Mouse (Mus musculus) liver, embryonic 15.5 days (tissue): ENCODE results near the gene Sohlh1. TPM values are rescaled to one million over a fixed set of nuclear protein-coding genes. Genes with fewer than 3 reads are reported as not detected.

Experiments
- ATAC-seq: fragments of 200-750 bp; cut with Nextera tagmentation; 2 replicates; pipeline ENCODE4 v1.8.0; 2017; ENCODE audit warnings: moderate number of reproducible peaks, mild to moderate bottlenecking, moderate library complexity; ENCODE audit not compliant: insufficient read depth
- H3K27ac ChIP-seq: fragments of 300-500 bp; sonication (generic); replicated peaks from 2 replicates; pipeline ENCODE4 v1.5.1; 2015; ENCODE audit warnings: mild to moderate bottlenecking, inconsistent platforms
- H3K27me3 ChIP-seq: fragments of 300-500 bp; sonication (generic); 2 replicates; pipeline ENCODE4 v1.6.1; 2015; ENCODE audit warnings: mild to moderate bottlenecking, inconsistent platforms
- H3K36me3 ChIP-seq: fragments of 300-500 bp; sonication (generic); replicated peaks from 2 replicates; pipeline ENCODE4 v1.6.1; 2015; ENCODE audit warnings: moderate library complexity, mild to moderate bottlenecking, inconsistent platforms
- H3K4me1 ChIP-seq: fragments of 300-500 bp; sonication (generic); replicated peaks from 2 replicates; pipeline ENCODE4 v1.6.1; 2015; ENCODE audit warnings: inconsistent platforms
- H3K4me2 ChIP-seq: fragments of 300-500 bp; sonication (generic); 2 replicates; pipeline ENCODE4 v1.6.1; 2015; ENCODE audit warnings: moderate library complexity, mild to moderate bottlenecking, inconsistent platforms
- H3K4me3 ChIP-seq: fragments of 300-500 bp; sonication (generic); replicated peaks from 2 replicates; pipeline ENCODE4 v1.5.1; 2015; ENCODE audit warnings: mild to moderate bottlenecking, inconsistent platforms
- H3K9ac ChIP-seq: fragments of 300-500 bp; sonication (generic); 2 replicates; pipeline ENCODE4 v1.6.1; 2015; ENCODE audit warnings: moderate library complexity, mild to moderate bottlenecking, inconsistent platforms
- H3K9me3 ChIP-seq: fragments of 300-500 bp; sonication (generic); replicated peaks from 2 replicates; pipeline ENCODE4 v1.6.1; 2016; ENCODE audit warnings: inconsistent platforms
- WGBS: fragments of 180-500 bp; shearing (Covaris S2); methylation state at CpG from one replicate; pipeline ENCODE4 v1.1.7; 2015; ENCODE audit warnings: mixed read lengths; ENCODE audit not compliant: insufficient replicate concordance; 5-methylcytosine and 5-hydroxymethylcytosine counted together
- polyA plus RNA-seq: library from polyadenylated mRNA; unstranded; fragments of >200 nt; fragmentation: Nextera tagmentation; extraction: Ambion mirVana; gene quantifications from 2 replicates; pipeline ENCODE4 v1.2.1, GENCODE M21; 2015

The Sohlh1 gene
- not detected in 2 replicates for polyA plus RNA-seq

GRCm38 (mm10) chr2:25847226-25847625 is at the start of gene Sohlh1:
Gene Sohlh1, minus strand, starts transcription at chr2:25847248.
- Histone ChIP-seq H3K4me1 (no peaks in the 10 kb centered on the region), H3K36me3 (no peaks in the 10 kb centered on the region), H3K4me3 (no peak within 1 kb of the TSS), H3K9me3 (no peaks in the 10 kb centered on the region), H3K9ac (no peak within 1 kb of the TSS), H3K4me2 (no peak within 1 kb of the TSS), H3K27ac (no peak within 1 kb of the TSS), H3K27me3 (no peaks in the 10 kb centered on the region)
- ATAC-seq = no peak
- WGBS = 69% methylated on average over 16 of the region's 16 CpGs

GRCm38 (mm10) chr2:25892440-25892839 is 45.4 kb upstream of the Sohlh1 start:
- H3K27ac ChIP-seq = no peak overlapping the region
- no peak for ATAC-seq
- no peaks in the 10 kb centered on the region; the same call in 1 of the 2 replicates for H3K27me3 ChIP-seq
- H3K4me3 ChIP-seq = no peak overlapping the region
- no peaks in the 10 kb centered on the region for H3K36me3 ChIP-seq
- WGBS = 64% methylated on average over 7 of the region's 7 CpGs
- no peak overlapping the region for H3K9ac ChIP-seq
- no peak overlapping the region for H3K4me2 ChIP-seq
- H3K9me3 ChIP-seq = no peaks in the 10 kb centered on the region
- peaks cover 5% of the 10 kb centered on the region for H3K4me1 ChIP-seq

- Histone ChIP-seq H3K4me1 (peaks cover 12% of the 10 kb centered on the region), H3K4me2 (no peak overlapping the region), H3K36me3 (no peaks in the 10 kb centered on the region), H3K4me3 (no peak overlapping the region), H3K9me3 (no peaks in the 10 kb centered on the region), H3K27me3 (peaks cover 4% of the 10 kb centered on the region; the same call in 1 of the 2 replicates), H3K27ac (no peak overlapping the region), H3K9ac (no peak overlapping the region)
- 43% methylated on average over 5 of the region's 5 CpGs for WGBS
- ATAC-seq = no peak
Measured at GRCm38 (mm10) chr2:25888144-25888543, 41.1 kb upstream of the Sohlh1 start.

- Histone ChIP-seq H3K9me3 (no peaks in the 10 kb centered on the region), H3K4me2 (0 out of 2 replicates have a peak overlapping the region, but pooled peaks have one; percentile 0), H3K9ac (no peak overlapping the region), H3K36me3 (no peaks in the 10 kb centered on the region), H3K4me3 (no peak overlapping the region), H3K27me3 (peaks cover 4% of the 10 kb centered on the region; the same call in 1 of the 2 replicates), H3K27ac (no peak overlapping the region), H3K4me1 (peaks cover 12% of the 10 kb centered on the region)
- ATAC-seq = peak; percentile 58
- 30% methylated on average over 8 of the region's 8 CpGs for WGBS
Measured at GRCm38 (mm10) chr2:25887226-25887625, 40.2 kb upstream of the Sohlh1 start.

DNA sequence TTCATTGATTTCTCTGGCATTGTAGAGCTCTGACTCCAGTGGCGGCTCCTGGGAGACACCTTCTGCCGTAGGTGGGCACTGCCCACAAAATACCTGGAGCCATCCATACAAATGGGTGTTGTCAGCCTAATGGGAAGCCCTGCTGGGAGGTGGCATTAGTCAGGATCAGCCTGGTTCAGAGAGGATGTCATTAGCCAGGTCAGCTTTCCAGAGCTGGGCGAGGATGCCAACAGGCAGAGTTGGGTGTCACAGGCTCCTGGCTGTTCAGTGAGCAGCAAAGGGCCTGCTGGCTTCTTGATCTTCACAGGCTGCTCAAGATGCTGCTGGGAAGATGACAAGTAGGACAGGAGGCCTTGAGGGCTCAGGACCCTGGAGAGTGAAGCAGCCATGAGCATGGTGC is 37.7 kb upstream of the Sohlh1 start:
- Histone ChIP-seq H3K27ac (no peak overlapping the region), H3K4me1 (peaks cover 12% of the 10 kb centered on the region), H3K4me3 (no peak overlapping the region), H3K36me3 (no peaks in the 10 kb centered on the region), H3K9me3 (no peaks in the 10 kb centered on the region), H3K4me2 (no peak overlapping the region), H3K27me3 (peaks cover 4% of the 10 kb centered on the region; the same call in 1 of the 2 replicates), H3K9ac (no peak overlapping the region)
- ATAC-seq = no peak
- 71% methylated on average over 3 of the region's 3 CpGs for WGBS

GRCm38 (mm10) chr2:25882276-25882675 is 35.2 kb upstream of the Sohlh1 start:
- Histone ChIP-seq H3K9me3 (no peaks in the 10 kb centered on the region), H3K27me3 (peaks cover 27% of the 10 kb centered on the region), H3K4me2 (no peak overlapping the region), H3K9ac (no peak overlapping the region), H3K27ac (no peak overlapping the region), H3K4me3 (no peak overlapping the region), H3K4me1 (peaks cover 6% of the 10 kb centered on the region), H3K36me3 (no peaks in the 10 kb centered on the region)
- ATAC-seq = no peak
- 29% methylated on average over 1 of the region's 1 CpGs for WGBS

GRCm38 (mm10) chr2:25879061-25879460 is 32.0 kb upstream of the Sohlh1 start:
- WGBS = 44% methylated on average over 4 of the region's 4 CpGs
- Histone ChIP-seq H3K27ac (no peak overlapping the region), H3K4me2 (no peak overlapping the region), H3K9me3 (no peaks in the 10 kb centered on the region), H3K36me3 (no peaks in the 10 kb centered on the region), H3K27me3 (peaks cover 39% of the 10 kb centered on the region), H3K9ac (no peak overlapping the region), H3K4me1 (no peaks in the 10 kb centered on the region), H3K4me3 (no peak overlapping the region)
- no peak for ATAC-seq

- Histone ChIP-seq H3K27me3 (peaks cover 39% of the 10 kb centered on the region), H3K9ac (no peak overlapping the region), H3K9me3 (no peaks in the 10 kb centered on the region), H3K4me1 (no peaks in the 10 kb centered on the region), H3K27ac (no peak overlapping the region), H3K4me2 (no peak overlapping the region), H3K4me3 (no peak overlapping the region), H3K36me3 (no peaks in the 10 kb centered on the region)
- whole genome bisulfite sequencing = 61% methylated on average over 2 of the region's 2 CpGs
- no peak for ATAC-seq
Measured at GRCm38 (mm10) chr2:25878516-25878915, 31.5 kb upstream of the Sohlh1 start.

DNA sequence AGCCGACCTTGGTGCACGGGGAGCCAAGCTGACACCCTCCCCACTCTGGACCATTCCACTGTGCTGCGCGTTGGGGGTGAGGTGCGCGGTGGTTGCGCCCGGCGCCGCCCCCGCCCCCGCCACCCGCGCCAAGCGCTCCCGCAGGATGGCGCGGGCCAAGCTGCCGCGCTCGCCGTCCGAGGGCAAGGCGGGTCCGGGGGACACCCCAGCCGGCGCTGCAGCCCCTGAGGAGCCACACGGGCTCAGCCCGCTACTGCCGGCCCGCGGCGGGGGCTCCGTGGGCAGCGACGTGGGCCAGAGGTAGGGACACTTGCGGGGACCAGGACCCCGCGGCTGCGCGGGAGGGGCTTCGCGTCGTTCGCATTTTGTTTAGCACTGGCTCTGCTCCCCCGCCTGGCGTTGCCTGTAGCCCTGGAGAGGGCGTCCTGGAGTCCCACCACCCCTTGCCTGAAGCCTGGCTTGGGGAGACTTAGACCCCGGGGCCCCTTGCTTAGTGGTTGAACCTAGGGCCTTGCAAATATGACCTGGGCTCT is 30.8 kb upstream of the Sohlh1 start:
- H3K9me3 ChIP-seq = no peaks in the 10 kb centered on the region
- no peak for ATAC-seq
- peaks cover 39% of the 10 kb centered on the region for H3K27me3 ChIP-seq
- H3K4me1 ChIP-seq = no peaks in the 10 kb centered on the region
- no peak overlapping the region; the same call in 1 of the 2 replicates for H3K4me2 ChIP-seq
- 5% methylated on average over 49 of the region's 49 CpGs for WGBS
- no peak overlapping the region for H3K9ac ChIP-seq
- H3K27ac ChIP-seq = no peak overlapping the region
- H3K4me3 ChIP-seq = no peak overlapping the region
- H3K36me3 ChIP-seq = no peaks in the 10 kb centered on the region

DNA sequence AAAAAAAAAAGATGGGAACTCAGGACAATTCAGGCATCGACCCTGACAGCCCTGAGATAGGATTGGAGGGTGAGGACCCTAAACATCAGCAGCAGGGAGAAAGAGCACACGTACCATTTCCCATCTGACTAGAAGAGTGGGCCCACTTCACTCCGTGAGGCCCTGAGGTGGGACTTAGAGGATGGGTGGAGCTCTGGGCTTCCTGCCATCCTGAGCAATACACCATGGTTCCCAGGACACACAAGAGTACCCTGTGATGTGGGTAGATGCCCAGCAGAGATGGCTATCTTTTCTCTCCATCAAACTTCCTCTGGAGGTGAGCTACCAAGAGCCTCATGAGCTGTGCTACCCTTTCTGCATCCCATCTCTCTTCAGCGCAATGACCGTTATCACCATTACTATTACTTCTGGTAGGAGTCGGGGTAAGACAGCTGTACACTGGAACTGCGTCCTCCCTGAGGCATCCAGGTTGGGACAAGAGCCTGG is 30.2 kb upstream of the Sohlh1 start:
- H3K9ac ChIP-seq = no peak overlapping the region

GRCm38 (mm10) chr2:25866656-25867055 is 19.6 kb upstream of the Sohlh1 start:
- H3K4me2 ChIP-seq = no peak overlapping the region
- WGBS = 23% methylated on average over 5 of the region's 5 CpGs
- H3K27me3 ChIP-seq = peaks cover 61% of the 10 kb centered on the region

More for the DNA sequence above, 30.2 kb upstream of the Sohlh1 start:
- Histone ChIP-seq H3K4me3 (no peak overlapping the region), H3K27ac (no peak overlapping the region), H3K4me1 (no peaks in the 10 kb centered on the region), H3K36me3 (no peaks in the 10 kb centered on the region), H3K27me3 (peaks cover 39% of the 10 kb centered on the region), H3K9me3 (no peaks in the 10 kb centered on the region), H3K4me2 (no peak overlapping the region)
- ATAC-seq = no peak
- whole genome bisulfite sequencing = 24% methylated on average over 7 of the region's 7 CpGs

GRCm38 (mm10) chr2:25865412-25865811 is 18.4 kb upstream of the Sohlh1 start:
- Histone ChIP-seq H3K36me3 (no peaks in the 10 kb centered on the region), H3K4me3 (no peak overlapping the region), H3K27me3 (peaks cover 61% of the 10 kb centered on the region), H3K4me1 (peaks cover 3% of the 10 kb centered on the region), H3K9ac (no peak overlapping the region), H3K9me3 (no peaks in the 10 kb centered on the region), H3K27ac (no peak overlapping the region), H3K4me2 (no peak overlapping the region)
- WGBS = 23% methylated on average over 4 of the region's 4 CpGs
- ATAC-seq = no peak

More at GRCm38 (mm10) chr2:25866656-25867055, 19.6 kb upstream of the Sohlh1 start:
- no peak overlapping the region for H3K9ac ChIP-seq
- no peaks in the 10 kb centered on the region for H3K9me3 ChIP-seq
- peaks cover 3% of the 10 kb centered on the region for H3K4me1 ChIP-seq
- no peaks in the 10 kb centered on the region for H3K36me3 ChIP-seq
- no peak overlapping the region for H3K4me3 ChIP-seq
- H3K27ac ChIP-seq = no peak overlapping the region
- no peak for ATAC-seq
